Mouse (Mus musculus) liver, adult 2 months (tissue): ENCODE measurements around the gene Ifrd1.

ENCODE experiments used
- CTCF ChIP-seq: fragments of 200-500 bp; IDR thresholded peaks from 2 replicates; pipeline ENCODE4 v1.5.1; 2011; ENCODE audit warnings: low read depth, low read length, control low read depth
- POLR2A ChIP-seq: fragments of 200-500 bp; IDR thresholded peaks from 2 replicates; pipeline ENCODE4 v1.6.1; 2011; ENCODE audit warnings: low read length, control low read depth; ENCODE audit not compliant: insufficient read depth; ENCODE audit errors: extremely low read depth

- TF ChIP-seq CTCF (no peak), POLR2A (no peak)
These were observed 29.3 kb upstream of the Ifrd1 start for GRCm38 (mm10) chr12:40277581-40277980.
